Mouse (Mus musculus): ENCODE measurements at regions not wholly inside any gene's neighbourhood (a gene's known extent, or its start where the extent isn't known, plus 50 kb on each side); places are given as distances from the start of the nearest gene placed in this dataset.

DNA sequence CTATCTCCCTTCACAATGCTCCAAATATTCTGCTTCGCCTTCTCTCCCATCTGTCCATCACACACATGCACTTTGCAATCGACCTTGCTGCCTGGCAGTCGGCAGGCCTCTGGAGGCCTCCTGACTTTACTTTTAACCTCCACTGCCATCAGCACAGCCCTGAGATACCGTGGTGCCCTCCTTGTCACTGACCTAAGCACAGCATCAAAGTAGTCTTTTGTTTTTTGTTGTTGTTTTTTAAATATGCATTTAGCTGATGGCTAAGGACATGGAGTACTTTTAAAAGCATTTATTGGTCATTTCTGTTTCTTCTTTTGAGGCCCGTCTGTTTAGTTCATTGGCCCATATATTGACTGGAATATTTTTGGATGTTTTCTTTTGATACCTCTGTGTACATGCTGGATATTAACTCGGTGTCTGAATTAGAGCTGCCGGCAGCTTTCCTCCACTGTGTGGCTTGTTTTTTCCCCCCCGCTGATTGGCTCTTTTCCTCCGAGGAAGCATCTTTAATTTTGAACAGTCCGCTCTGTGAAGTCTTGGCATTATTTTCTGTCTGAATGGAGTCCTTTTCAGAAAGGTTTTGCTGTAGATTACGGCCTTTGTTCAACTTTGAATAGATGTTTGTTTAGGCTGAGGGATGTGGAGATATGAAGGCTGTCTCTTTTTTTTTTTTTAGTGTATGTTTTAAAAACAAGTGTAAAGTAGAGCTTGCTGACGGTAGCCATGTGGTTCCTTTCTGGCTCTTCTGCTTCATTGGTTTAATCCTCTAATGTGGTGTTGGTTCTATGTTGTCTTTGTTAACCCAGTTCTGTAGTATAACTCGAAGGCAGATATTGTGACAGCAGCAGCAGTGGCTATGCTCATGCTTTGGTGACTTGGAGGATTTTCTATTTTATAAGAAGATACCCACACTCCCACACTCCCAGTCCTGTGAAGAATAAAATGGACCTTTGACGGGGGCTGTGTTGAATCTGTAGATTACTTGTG lies 449.1 kb downstream of the Tdrd3 start:
- 56% methylated on average over 14 of the region's 14 CpGs for WGBS

DNA sequence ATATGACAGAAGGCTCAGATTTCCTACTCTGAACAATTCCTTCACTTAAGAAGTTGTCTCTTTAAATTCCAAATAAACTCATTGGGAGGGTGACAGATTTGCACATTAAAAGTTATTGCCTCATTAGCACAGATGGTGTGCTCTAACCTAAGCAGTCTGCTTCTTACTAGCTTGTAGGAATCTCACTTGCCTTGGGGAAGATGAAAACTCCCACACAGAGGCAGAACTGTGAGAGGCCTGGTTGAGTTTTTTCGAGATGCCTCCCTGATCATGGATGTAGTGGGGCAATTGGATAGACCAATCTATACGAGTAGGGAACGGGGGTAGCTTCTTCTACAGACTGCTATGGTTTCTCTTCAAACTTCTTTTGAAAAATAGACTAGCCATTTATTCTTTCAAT lies 485.3 kb downstream of the Tdrd3 start:
- no peak for DNase-seq (ENCODE audit: low spot score)
- H3K27ac ChIP-seq (replicated peaks), result no peak overlapping the region
- TF ChIP-seq CTCF (IDR thresholded peaks at IDR 0.05; ENCODE audit: low read depth) (no peak), EP300 (optimal IDR thresholded peaks at IDR 0.05) (no peak)
- H3K9me3 ChIP-seq (ENCODE audit: control insufficient read depth, low read length), result no peaks in the 10 kb centered on the region
- no peak overlapping the region for H3K9ac ChIP-seq (ENCODE audit: low read length)
- no peaks in the 10 kb centered on the region for H3K27me3 ChIP-seq (ENCODE audit: control insufficient read depth, insufficient read depth, low read length)
- ATAC-seq (ENCODE audit: low FRiP score, low TSS enrichment), result no peak
- WGBS, result 78% methylated on average over 3 of the region's 3 CpGs
- H3K4me1 ChIP-seq (replicated peaks; ENCODE audit: control insufficient read depth, insufficient read depth), result no peaks in the 10 kb centered on the region
- H3K36me3 ChIP-seq (ENCODE audit: control insufficient read depth, insufficient read depth, low read length), result no peaks in the 10 kb centered on the region
- H3K4me2 ChIP-seq (replicated peaks; ENCODE audit: low read depth), result no peak overlapping the region
- no peak overlapping the region for H3K4me3 ChIP-seq (ENCODE audit: low read depth, low read length)

More for the DNA sequence above, 449.1 kb downstream of the Tdrd3 start:
- Histone ChIP-seq H3K9ac (ENCODE audit: low read length) (no peak overlapping the region), H3K27me3 (ENCODE audit: control insufficient read depth, insufficient read depth, low read length) (no peaks in the 10 kb centered on the region), H3K4me3 (ENCODE audit: low read depth, low read length) (no peak overlapping the region), H3K36me3 (ENCODE audit: control insufficient read depth, insufficient read depth, low read length) (no peaks in the 10 kb centered on the region), H3K9me3 (ENCODE audit: control insufficient read depth, low read length) (no peaks in the 10 kb centered on the region), H3K4me1 (replicated peaks; ENCODE audit: control insufficient read depth, insufficient read depth) (no peaks in the 10 kb centered on the region), H3K27ac (replicated peaks) (no peak overlapping the region), H3K4me2 (replicated peaks; ENCODE audit: low read depth) (no peak overlapping the region)
- DNase-seq (ENCODE audit: low spot score) (no peak), ATAC-seq (ENCODE audit: low FRiP score, low TSS enrichment) (no peak)
- TF ChIP-seq CTCF (IDR thresholded peaks at IDR 0.05; ENCODE audit: low read depth) (no peak), EP300 (optimal IDR thresholded peaks at IDR 0.05) (no peak)

DNA sequence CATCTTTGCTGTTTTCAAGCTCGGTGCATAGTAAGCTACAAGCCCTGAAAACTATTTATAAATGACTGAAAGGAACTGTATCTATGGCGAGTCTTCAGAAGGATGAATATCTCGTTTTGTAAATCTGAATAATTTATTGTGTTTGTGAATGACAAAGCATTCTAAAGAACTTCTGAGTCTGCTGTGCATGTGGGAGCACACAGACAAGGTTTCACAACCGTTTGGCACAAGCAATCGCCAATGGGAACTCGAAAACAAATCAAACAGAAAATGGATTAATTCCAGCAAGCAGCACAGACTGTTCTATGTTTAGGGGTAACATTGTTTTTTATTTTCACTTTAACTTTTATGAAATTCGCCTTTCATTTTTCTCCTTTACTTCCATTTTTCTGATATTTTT lies 486.0 kb downstream of the Tdrd3 start:
- Histone ChIP-seq H3K4me3 (ENCODE audit: low read depth, low read length) (no peak overlapping the region), H3K27me3 (ENCODE audit: control insufficient read depth, insufficient read depth, low read length) (no peaks in the 10 kb centered on the region), H3K9me3 (ENCODE audit: control insufficient read depth, low read length) (no peaks in the 10 kb centered on the region), H3K4me2 (replicated peaks; ENCODE audit: low read depth) (no peak overlapping the region), H3K4me1 (replicated peaks; ENCODE audit: control insufficient read depth, insufficient read depth) (no peaks in the 10 kb centered on the region), H3K27ac (replicated peaks) (no peak overlapping the region), H3K9ac (ENCODE audit: low read length) (no peak overlapping the region), H3K36me3 (ENCODE audit: control insufficient read depth, insufficient read depth, low read length) (no peaks in the 10 kb centered on the region)
- 71% methylated on average over 7 of the region's 7 CpGs for WGBS
- ATAC-seq (ENCODE audit: low FRiP score, low TSS enrichment) (no peak), DNase-seq (ENCODE audit: low spot score) (no peak)
- TF ChIP-seq EP300 (optimal IDR thresholded peaks at IDR 0.05) (no peak), CTCF (IDR thresholded peaks at IDR 0.05; ENCODE audit: low read depth) (no peak)

All from stomach, postnatal 0 days (tissue).